Mouse (Mus musculus) right cerebral cortex, postnatal 4 days (tissue): ENCODE measurements around the gene S100pbp.

Source experiments
- DNase-seq: peaks from one replicate; pipeline ENCODE4 v3.0.0-alpha.2; 2022

The S100pbp gene

GRCm38 (mm10) chr4:129146392-129146791, 43.1 kb downstream of the S100pbp start:
- no peak for DNase-seq

GRCm38 (mm10) chr4:129145943-129146342, 43.6 kb downstream of the S100pbp start:
- DNase-seq = no peak

GRCm38 (mm10) chr4:129145411-129145810, 44.1 kb downstream of the S100pbp start:
- no peak for DNase-seq

GRCm38 (mm10) chr4:129144401-129145367, 44.8 kb downstream of the S100pbp start:
- DNase-seq = peak; percentile 65

- no peak for DNase-seq
These were observed 46.0 kb downstream of the S100pbp start for GRCm38 (mm10) chr4:129143509-129143908.

GRCm38 (mm10) chr4:129142439-129143045, 47.0 kb downstream of the S100pbp start:
- DNase-seq = no peak

GRCm38 (mm10) chr4:129141560-129142438, 47.7 kb downstream of the S100pbp start:
- no peak for DNase-seq

- no peak for DNase-seq
These were observed 48.7 kb downstream of the S100pbp start for GRCm38 (mm10) chr4:129140808-129141207.

- no peak for DNase-seq
These were observed 49.9 kb downstream of the S100pbp start for GRCm38 (mm10) chr4:129139642-129140041.

GRCm38 (mm10) chr4:129137392-129138321, 51.9 kb downstream of the S100pbp start:
- DNase-seq = no peak

GRCm38 (mm10) chr4:129136579-129137391, 52.7 kb downstream of the S100pbp start, which contains the start of gene Fndc5:
TSS of gene Fndc5 (plus strand) at chr4:129136999.
- DNase-seq = peak; percentile 42

- DNase-seq = no peak
These were observed 53.3 kb downstream of the S100pbp start for GRCm38 (mm10) chr4:129136189-129136578.

- DNase-seq = no peak
These were observed 53.9 kb downstream of the S100pbp start for GRCm38 (mm10) chr4:129135637-129136036.

- DNase-seq = peak; percentile 84
These were observed 54.5 kb downstream of the S100pbp start for GRCm38 (mm10) chr4:129134799-129135585.

- no peak for DNase-seq
These were observed 58.7 kb downstream of the S100pbp start for GRCm38 (mm10) chr4:129130755-129131303.

- DNase-seq = peak; percentile 53
These were observed 59.4 kb downstream of the S100pbp start for GRCm38 (mm10) chr4:129130149-129130548.

GRCm38 (mm10) chr4:129129387-129129786, 60.1 kb downstream of the S100pbp start:
- no peak for DNase-seq

GRCm38 (mm10) chr4:129128582-129129338, 60.8 kb downstream of the S100pbp start:
- DNase-seq = no peak
